9 mouse cellular contexts compared by ENCODE assay signal in the genomic region with DNA sequence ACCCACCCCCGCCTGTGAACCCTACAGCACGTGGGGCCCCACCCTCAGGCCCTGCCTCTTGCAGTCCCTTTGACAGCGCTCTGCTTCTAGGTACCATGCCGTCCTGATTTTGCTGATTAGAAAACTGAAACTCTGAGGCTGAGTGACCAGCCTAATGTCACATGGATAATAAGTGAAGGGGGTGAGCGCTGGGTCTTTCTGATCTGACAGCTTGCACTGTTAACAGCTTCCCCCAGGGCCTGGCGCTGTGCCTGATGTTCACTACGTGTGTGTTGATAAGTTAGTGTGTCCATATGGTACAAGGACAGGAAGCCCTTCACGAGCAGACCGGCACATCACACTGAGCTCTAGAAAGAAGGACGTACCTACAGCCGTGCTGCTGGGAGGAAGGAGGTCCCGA.
DNase-seq lines count a peak whose midpoint lies in the region; ATAC-seq and TF ChIP-seq lines count a peak whose summit lies in the region.
"Had no signal": no experiment of that assay in that cellular context is flagged by ENCODE, and none has a peak within 500 bp of the region (broad histone marks: within the 10 kb centered on the region; RNA-seq: fewer than 3 reads in every experiment).

No protein-coding gene starts in this region.

- peak; percentile 13 for DNase-seq in kidney, postnatal 0 days (ENCODE audit: low spot score)
- DNase-seq in kidney, adult 8-10 months, result no peak
- peak; percentile 13 for DNase-seq in thymus, postnatal 14 days
- no peak for DNase-seq in thymus, adult 18-20 months
- DNase-seq in forebrain, postnatal 0 days, result no peak
- DNase-seq in c-Kit-positive CD71-positive TER-119-positive erythroid progenitor cells, embryonic 14.5 days (ENCODE audit: low spot score), result no peak

- H3K4me3 ChIP-seq in kidney, postnatal 0 days (replicated peaks; ENCODE audit: low read depth, low read length), result no peak overlapping the region
- no peak overlapping the region for H3K4me3 ChIP-seq in forebrain, postnatal 0 days (ENCODE audit: low read depth, low read length)
- no peak overlapping the region for H3K4me3 ChIP-seq in neural tube, embryonic 15.5 days (replicated peaks)
- H3K4me3 ChIP-seq: limb, embryonic 15.5 days had no signal

- H3K36me3 ChIP-seq in kidney, postnatal 0 days (ENCODE audit: insufficient read depth, low read length), result no peaks in the 10 kb centered on the region
- no peaks in the 10 kb centered on the region for H3K36me3 ChIP-seq in forebrain, postnatal 0 days (ENCODE audit: insufficient read depth)
- H3K36me3 ChIP-seq in neural tube, embryonic 15.5 days, result no peaks in the 10 kb centered on the region
- H3K36me3 ChIP-seq: limb, embryonic 15.5 days had no signal

- H3K27ac ChIP-seq in kidney, postnatal 0 days, result no peak overlapping the region
- no peak overlapping the region for H3K27ac ChIP-seq in forebrain, postnatal 0 days (ENCODE audit: low read depth, low read length)
- no peak overlapping the region for H3K27ac ChIP-seq in neural tube, embryonic 15.5 days (replicated peaks)
- H3K27ac ChIP-seq: limb, embryonic 15.5 days had no signal

- 0 out of 2 replicates have a peak, but pooled peaks cover 4% of the 10 kb centered on the region for H3K4me1 ChIP-seq in kidney, postnatal 0 days (replicated peaks; ENCODE audit: insufficient read depth, low read length)
- H3K4me1 ChIP-seq in forebrain, postnatal 0 days (ENCODE audit: insufficient read depth), result no peaks in the 10 kb centered on the region
- H3K4me1 ChIP-seq in neural tube, embryonic 15.5 days, result peaks cover 40% of the 10 kb centered on the region

- H3K27me3 ChIP-seq in kidney, postnatal 0 days (ENCODE audit: insufficient read depth, low read length), result no peaks in the 10 kb centered on the region
- peaks cover 5% of the 10 kb centered on the region; the same call in 1 of the 2 replicates for H3K27me3 ChIP-seq in forebrain, postnatal 0 days (ENCODE audit: insufficient read depth, low read length)
- no peaks in the 10 kb centered on the region for H3K27me3 ChIP-seq in neural tube, embryonic 15.5 days (replicated peaks)
- H3K27me3 ChIP-seq: limb, embryonic 15.5 days had no signal

- 40% methylated on average over 12 of the region's 12 CpGs for WGBS in kidney, postnatal 0 days
- 52% methylated on average over 12 of the region's 12 CpGs for WGBS in forebrain, postnatal 0 days
- 48% methylated on average over 12 of the region's 12 CpGs for WGBS in neural tube, embryonic 15.5 days

- ATAC-seq in kidney, postnatal 0 days (replicated peaks; ENCODE audit: low FRiP score, low read depth), result no peak; the same call in 1 of the 2 replicates
- ATAC-seq in forebrain, postnatal 0 days, result 0 out of 2 replicates have a peak, but pooled peaks have one; percentile 7
- ATAC-seq in neural tube, embryonic 15.5 days (ENCODE audit: low FRiP score), result peak; percentile 40; the same call in 1 of the 2 replicates
- ATAC-seq in monocyte, adult 5-6 weeks (replicated peaks; ENCODE audit: insufficient number of reproducible peaks, low FRiP score, low TSS enrichment, poor library complexity, severe bottlenecking), result no peak

- no peak overlapping the region for H3K9ac ChIP-seq in kidney, postnatal 0 days (ENCODE audit: low read depth, low read length)
- H3K9ac ChIP-seq in forebrain, postnatal 0 days, result no peak overlapping the region
- no peak overlapping the region for H3K9ac ChIP-seq in neural tube, embryonic 15.5 days (replicated peaks)
- H3K9ac ChIP-seq: limb, embryonic 15.5 days had no signal

- TF ChIP-seq CTCF in kidney, postnatal 0 days (IDR thresholded peaks at IDR 0.05; ENCODE audit: low read depth), result no peak
- no peak for TF ChIP-seq CTCF in forebrain, postnatal 0 days (IDR thresholded peaks at IDR 0.05; ENCODE audit: low read depth)

- H3K9me3 ChIP-seq in kidney, postnatal 0 days (replicated peaks; ENCODE audit: low read length), result no peaks in the 10 kb centered on the region
- no peaks in the 10 kb centered on the region for H3K9me3 ChIP-seq in forebrain, postnatal 0 days (ENCODE audit: low read length)
- no peaks in the 10 kb centered on the region for H3K9me3 ChIP-seq in neural tube, embryonic 15.5 days (replicated peaks)
- H3K9me3 ChIP-seq: limb, embryonic 15.5 days had no signal

- 0 out of 2 replicates have a peak overlapping the region, but pooled peaks have one; percentile 2 for H3K4me2 ChIP-seq in kidney, postnatal 0 days (ENCODE audit: low read length)
- no peak overlapping the region for H3K4me2 ChIP-seq in forebrain, postnatal 0 days (ENCODE audit: low read depth)
- no peak overlapping the region for H3K4me2 ChIP-seq in neural tube, embryonic 15.5 days
- H3K4me2 ChIP-seq: limb, embryonic 15.5 days had no signal

Comparison
In these comparisons a context has a peak if more than half of its experiments do, and no peak if none do; other contexts are left out.
1. DNase-seq: peak in kidney, postnatal 0 days (single experiment) and thymus, postnatal 14 days (single experiment); none in kidney, adult 8-10 months (0 of 2), thymus, adult 18-20 months (0 of 2), forebrain, postnatal 0 days (single experiment) and c-Kit-positive CD71-positive TER-119-positive erythroid progenitor cells, embryonic 14.5 days (single experiment).
2. ATAC-seq: peak in forebrain, postnatal 0 days (single experiment) and neural tube, embryonic 15.5 days (single experiment); none in kidney, postnatal 0 days (single experiment) and monocyte, adult 5-6 weeks (single experiment).